Mouse (Mus musculus): ENCODE data around the gene Arl8a.

DNA sequence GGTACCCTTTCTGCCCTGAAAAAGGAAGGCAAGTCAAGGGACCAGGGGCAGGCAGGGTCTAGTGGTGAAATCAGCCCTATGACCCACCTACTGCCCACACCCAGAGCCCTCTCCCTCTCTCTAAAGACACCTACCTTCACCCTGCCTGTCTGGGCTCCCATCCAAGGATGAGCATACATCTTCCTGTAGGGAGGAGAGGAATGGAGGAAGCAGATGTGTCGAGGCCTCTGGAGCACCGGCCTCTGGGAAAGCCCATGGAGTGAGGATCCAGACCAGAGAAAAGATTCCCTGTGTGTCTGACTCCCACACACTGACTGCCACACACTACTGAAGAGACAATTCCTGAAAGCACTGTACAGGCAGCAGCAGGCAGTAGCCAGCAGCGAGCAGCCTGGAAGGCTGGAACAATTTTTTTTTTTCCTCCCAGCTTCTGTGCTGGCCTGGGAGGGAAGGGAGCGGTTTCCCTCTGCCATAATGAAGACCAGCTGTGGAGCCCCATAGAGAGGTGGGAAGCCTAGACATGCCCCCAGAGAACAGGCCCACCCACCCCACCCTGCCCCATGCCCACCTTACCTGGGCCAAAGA is 20.1 kb upstream of the Arl8a start:
- TF ChIP-seq CTCF (IDR thresholded peaks at IDR 0.05; ENCODE audit: low read depth, low read length) (no peak), GATA1 (IDR thresholded peaks at IDR 0.05; ENCODE audit: borderline replicate concordance, low read length) (no peak)
